Mouse (Mus musculus) spleen, postnatal 36 days (tissue): ENCODE results near the gene Tbc1d21.

ENCODE experiments used
- DNase-seq, 2 experiments: peaks; one replicate each; pipeline ENCODE4 v3.0.0; 2022; ENCODE audit warnings: low spot score in 2 of 2, mixed read lengths in 1 of 2

Gene Tbc1d21

GRCm38 (mm10) chr9:58341795-58342194 lies 28.5 kb downstream of the Tbc1d21 start:
- DNase-seq = no peak

DNA sequence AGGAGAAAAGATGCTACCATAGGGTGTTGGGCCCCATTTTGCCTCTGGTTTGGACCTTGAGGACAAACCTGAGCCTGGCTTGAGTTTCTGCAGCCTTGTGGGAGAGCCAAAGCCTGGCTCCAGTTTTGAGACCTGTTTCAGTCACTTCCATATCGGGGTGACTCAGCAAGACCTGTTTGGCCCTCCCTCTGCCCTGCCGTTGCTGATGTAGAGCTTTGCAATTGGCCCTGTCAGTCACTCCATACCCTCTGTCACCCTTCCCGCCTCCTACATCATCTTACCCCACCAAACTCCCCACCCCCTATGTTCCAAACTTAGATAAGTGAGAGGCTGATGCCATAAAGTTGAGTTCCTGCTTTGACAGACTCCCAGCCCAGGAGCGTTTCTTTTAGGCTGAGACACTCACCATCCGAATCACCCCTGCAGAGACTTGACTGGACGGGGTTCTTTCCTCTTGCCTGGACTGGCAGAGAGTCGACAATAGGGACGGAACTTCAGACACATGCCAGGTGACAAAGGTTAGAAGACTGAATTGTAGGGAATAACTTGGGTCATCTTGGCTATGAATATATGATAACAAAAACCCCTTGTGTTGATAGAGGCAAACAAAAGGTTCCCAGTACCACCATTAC lies 33.5 kb downstream of the Tbc1d21 start:
- no peak for DNase-seq

DNA sequence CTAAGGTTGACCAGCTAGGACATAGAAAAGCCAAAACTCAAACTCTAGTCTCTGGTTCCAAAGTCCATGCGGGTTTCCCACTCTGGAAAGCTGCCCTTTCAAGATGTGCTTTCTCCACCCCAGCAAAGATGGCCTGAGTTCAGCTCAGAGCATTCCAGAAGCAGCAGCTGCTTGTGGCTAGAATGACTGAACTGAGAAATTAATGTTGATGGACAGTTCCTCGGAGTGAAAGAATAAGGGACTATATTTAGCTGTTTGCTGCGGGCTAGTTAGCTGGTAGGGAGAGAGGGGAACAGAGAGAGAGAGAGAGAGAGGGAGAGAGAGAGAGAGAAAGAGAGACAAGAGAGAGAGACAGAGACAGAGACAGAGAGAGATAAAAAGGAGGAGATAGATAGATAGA lies 39.0 kb downstream of the Tbc1d21 start:
- DNase-seq = no peak

DNA sequence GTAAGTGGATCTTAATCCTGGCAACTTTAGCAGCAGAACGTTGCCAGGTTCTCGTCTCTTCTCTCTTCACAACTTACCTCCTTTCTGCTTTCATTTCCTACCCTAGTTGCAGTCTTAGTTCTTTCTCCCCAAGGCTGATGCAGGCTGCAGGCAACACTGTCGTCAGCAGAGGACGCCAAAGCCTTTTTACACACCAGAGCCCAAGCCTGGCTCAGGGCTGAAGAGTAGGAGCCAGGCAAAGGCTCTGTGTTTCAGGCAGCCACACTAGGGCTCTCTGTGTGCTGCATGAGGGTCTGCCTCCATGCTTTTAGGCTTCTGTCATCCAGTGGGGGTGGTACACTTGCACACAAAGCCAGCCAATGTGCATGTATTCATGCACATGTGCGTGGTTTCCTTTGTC lies 40.0 kb downstream of the Tbc1d21 start:
- DNase-seq = no peak

DNA sequence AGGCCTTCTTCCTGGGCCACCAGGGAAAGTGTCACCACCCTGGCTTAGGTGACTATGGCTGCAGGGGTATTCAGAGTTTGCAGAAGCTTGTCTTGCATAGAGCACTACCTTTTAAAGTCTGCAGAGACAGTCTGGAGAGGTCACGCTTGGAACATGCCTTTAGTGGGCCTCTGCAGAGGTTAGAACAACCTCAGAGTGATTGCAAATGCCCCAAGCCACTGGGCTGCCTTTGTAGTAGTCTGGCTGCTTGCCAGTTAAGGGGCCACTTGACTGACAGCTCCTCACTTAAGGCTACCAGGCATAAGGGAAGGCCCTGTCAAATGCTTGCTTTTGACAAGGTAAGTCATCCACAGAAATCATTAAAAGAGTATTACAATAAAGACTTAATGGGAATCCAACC lies 42.9 kb downstream of the Tbc1d21 start:
- no peak for DNase-seq

GRCm38 (mm10) chr9:58326477-58327180 lies 43.6 kb downstream of the Tbc1d21 start:
- no peak for DNase-seq

DNA sequence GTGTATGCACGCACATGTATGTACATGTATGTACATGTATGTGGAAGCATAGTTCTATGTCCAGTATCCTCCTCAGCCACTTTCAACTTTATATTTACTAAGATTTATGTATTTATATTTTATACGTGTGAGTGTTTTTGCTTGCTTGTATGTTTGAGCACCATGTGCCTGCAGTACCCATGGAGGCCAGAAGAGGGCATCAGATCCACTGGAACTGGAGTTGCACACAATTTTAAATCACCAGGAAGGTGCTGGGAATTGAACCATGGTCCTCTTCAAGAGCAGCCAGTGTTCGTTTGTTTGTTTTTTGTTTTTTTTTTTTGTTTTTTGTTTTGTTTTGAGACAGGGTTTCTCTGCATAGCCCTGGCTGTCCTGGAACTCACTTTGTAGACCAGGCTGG lies 48.6 kb downstream of the Tbc1d21 start:
- DNase-seq = no peak

DNA sequence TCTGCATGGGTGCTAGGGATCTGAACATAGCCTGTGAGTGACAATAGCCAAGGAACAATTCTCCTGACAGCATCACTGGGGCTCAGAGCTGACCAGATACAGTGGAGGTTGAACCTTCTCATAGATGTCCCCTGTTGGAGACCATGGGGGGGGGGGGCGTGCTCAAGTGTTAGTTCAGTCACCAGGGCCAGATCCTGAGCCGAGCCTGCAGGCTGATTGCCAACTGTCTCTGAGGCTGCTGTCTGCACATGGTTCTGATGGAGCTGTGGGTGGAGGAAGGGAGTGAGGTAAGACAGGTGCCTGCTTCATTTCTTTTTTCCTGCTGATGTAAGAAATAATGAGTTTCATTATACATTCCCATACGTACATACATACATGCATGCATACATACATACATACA lies 51.9 kb downstream of the Tbc1d21 start:
- DNase-seq = no peak

- no peak for DNase-seq
Observed at GRCm38 (mm10) chr9:58317381-58317780, 52.9 kb downstream of the Tbc1d21 start.

DNA sequence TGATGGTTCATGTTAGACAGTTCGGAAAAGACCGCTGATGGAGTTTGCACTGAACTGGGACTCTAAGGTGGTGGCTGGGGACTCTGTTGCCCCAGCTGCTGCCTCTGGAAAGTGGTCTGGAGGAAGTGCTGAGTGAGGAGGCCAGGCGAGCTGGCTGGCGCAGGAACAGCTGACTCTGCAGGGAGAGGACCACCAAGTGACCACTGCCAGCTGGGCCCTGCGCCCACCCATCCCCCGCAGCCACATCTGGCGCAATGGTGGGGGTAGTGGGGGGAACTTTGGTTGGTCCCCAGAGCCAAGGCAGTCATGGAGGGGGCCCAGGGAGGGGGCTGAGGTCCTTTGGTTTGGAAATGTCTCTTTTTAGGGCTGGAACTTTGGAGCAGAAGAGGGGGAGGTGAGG lies 53.5 kb downstream of the Tbc1d21 start:
- DNase-seq = no peak

- DNase-seq = no peak
Observed at GRCm38 (mm10) chr9:58315850-58316249, 54.4 kb downstream of the Tbc1d21 start.

DNA sequence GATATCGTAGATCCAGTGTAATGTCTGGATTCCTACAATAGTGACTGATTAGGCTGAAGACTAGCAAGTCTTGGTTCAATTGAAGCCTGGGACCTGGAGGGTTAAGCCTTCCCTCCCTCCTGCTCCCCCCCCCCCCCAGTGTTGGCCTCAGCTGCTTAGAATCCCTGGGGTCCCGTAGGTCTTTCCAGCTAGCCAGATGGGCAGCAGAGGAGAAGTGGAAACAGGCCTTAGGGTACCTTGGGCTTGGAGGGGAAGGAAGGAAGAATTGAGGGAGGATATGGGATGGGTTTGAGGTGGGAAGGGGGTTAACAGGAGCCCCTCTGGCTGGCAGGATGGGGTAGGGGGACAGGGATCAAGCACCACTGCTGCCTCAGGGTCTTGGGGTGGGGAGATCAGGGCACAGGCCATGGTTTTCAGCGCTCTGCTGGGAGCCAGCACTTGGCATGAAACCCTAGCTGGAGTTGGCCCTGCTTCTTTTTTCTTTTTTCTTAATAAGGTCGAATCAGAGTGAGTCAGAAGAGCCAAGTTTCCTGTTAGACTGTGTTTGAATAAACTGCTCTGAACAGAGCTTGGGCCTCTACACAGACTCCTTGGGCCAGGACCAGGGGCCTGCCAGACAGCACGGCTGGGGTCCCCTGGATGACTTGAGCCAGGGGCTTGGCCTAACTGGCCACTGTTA lies 55.4 kb downstream of the Tbc1d21 start:
- no peak for DNase-seq

DNA sequence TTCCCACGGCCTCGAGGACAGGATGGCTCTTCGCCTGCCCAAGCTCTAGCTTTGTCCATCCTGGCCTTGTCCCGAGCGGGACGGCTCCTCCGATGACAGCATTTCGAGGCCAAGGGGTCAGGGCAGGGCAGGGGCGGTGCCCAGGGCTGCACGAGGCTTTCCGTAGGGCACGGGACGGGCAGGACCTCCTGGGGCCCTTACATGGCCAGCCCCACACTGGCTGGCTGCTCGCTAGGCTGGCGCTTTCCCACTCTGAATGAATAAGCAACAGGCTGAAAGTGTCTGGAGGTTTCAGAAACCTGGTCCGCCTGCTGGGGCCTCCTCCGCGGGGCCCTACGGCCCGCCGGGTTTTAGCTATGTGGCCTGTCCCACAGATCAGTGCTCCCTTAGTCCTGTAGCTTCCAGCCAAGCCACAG lies 57.3 kb downstream of the Tbc1d21 start, which contains the start of gene Loxl1:
Gene Loxl1 (minus strand): TSS at position 243 of the 416 bp plus-strand sequence.
- DNase-seq = no peak

DNA sequence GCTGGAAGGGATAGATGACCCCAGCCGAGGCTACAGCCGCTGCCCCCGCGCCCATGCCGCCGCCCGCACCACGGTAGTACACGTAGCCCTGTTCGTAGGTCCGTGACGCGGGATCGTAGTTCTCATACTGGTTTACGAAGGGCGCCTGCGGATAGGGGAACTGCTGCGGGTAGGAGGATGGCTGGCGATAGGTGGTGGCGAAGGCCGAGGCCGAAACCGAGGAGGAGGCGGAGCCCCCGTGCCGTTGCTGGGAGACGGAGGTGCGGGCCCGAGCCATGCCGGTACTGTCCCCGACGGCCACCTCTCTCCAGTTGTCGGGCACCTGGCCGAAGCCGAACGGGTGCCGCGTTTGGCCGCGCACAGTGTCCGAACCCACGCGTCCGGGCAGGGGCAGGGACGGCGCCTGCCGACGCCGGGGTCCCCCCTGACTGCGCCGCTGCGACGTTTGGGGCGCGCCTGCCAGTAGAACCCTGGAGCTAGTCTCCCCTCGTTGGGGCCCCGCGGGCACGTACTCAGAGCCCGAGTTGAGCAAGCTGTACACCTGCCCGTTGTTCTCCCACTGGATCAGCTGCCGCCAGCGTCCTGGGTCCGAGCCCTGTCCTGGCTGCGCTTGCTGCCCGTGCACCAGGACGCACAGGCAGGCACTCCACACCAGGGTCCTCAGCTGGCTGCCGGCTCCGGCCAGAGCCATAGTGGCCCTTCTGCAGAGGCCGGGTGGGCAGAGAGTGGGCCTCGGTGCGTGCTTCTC lies 57.9 kb downstream of the Tbc1d21 start:
- no peak for DNase-seq

DNA sequence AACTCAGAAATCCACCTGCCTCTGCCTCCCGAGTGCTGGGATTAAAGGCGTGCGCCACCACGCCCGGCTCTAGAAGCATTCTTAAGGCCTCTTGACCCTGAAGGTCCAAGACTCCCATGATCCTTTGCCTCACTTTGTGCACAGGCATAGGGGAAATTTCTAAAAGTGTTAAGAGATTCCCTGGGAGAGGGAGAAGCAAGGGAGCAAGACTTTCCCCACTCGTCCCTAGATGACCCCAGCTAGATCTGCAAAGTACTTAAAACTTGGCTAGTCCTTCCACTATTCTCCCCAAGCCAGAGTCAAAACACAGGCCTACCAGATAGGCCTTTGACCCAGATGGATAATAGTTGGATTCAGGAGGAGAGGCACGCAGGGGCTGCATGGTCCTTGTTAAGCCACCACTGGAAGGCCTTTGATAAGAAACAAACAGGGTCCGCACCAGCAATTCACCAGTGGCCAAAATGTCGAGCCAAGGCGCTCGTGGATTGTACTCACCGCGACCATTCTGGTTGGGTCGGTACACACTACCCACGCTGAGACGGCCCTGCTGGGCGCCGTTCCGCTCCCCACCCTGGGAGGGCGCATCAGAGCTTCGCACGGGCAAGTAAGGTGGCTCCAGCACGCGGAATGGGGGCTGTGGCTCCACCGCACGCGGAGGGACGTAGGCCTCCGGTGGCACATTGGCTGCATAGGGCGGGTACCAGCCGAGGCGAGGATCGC lies 58.9 kb downstream of the Tbc1d21 start:
- no peak for DNase-seq

DNA sequence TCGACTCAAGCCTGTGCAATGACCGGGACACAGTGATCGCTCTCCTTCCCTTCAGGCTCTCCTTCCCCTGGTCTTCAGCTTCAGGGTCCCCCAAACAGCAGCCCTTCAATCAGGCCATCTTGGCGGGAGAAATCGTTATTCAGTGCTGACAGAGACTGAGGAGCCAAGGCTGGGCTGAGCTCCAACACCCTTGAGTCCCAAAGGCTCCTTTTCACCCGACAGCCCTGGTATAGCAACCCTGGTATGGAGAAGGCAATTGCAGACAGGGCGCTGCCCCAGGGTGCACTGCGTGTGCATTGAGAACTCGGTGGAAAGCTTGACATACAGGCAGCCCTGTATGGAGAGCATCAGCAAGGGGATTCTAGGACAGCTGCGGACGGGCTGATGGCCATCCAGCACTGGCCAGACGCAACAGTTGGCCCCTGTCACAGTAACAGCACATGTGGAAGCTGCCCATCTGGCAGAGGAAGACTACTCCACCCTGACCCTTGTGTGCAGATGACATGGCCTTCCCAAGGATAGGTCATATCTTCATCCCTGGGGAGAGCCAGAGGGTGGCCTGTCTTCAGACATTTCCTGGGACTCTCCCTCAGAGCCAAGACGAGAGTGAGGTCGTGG lies 60.1 kb downstream of the Tbc1d21 start:
- no peak for DNase-seq
